Mouse (Mus musculus) heart, embryonic 16.5 days (tissue): ENCODE data around the gene Opa3. TPM values are rescaled to one million over a fixed set of nuclear protein-coding genes. Genes with fewer than 3 reads are reported as not detected.

ENCODE experiments used
- ATAC-seq: fragments of 200-750 bp; cut with Nextera tagmentation; replicated peaks from 2 replicates; pipeline ENCODE4 v1.8.0; 2017; ENCODE audit warnings: moderate number of reproducible peaks; ENCODE audit not compliant: insufficient read depth, low FRiP score; ENCODE audit errors: extremely low read depth
- H3K27ac ChIP-seq: fragments of 300-500 bp; sonication (generic); 2 replicates; pipeline ENCODE4 v1.5.1; 2014; ENCODE audit warnings: mild to moderate bottlenecking, low read length, control low read depth, moderate library complexity
- H3K27me3 ChIP-seq: fragments of 300-500 bp; sonication (generic); 2 replicates; pipeline ENCODE4 v1.6.1; 2014; ENCODE audit warnings: low read length, mixed read lengths; ENCODE audit not compliant: control insufficient read depth, insufficient read depth
- H3K36me3 ChIP-seq: fragments of 300-500 bp; sonication (generic); 2 replicates; pipeline ENCODE4 v1.6.1; 2014; ENCODE audit not compliant: control insufficient read depth, insufficient read depth
- H3K4me1 ChIP-seq: fragments of 300-500 bp; sonication (generic); 2 replicates; pipeline ENCODE4 v1.6.1; 2014; ENCODE audit warnings: low read length, mixed read lengths; ENCODE audit not compliant: control insufficient read depth, insufficient read depth
- H3K4me2 ChIP-seq: fragments of 300-500 bp; sonication (generic); 2 replicates; pipeline ENCODE4 v1.6.1; 2014; ENCODE audit warnings: low read depth, mild to moderate bottlenecking, control low read depth, low read length
- H3K4me3 ChIP-seq: fragments of 300-500 bp; sonication (generic); 2 replicates; pipeline ENCODE4 v1.5.1; 2014; ENCODE audit warnings: mild to moderate bottlenecking, control low read depth, low read length
- H3K9ac ChIP-seq: fragments of 300-500 bp; sonication (generic); 2 replicates; pipeline ENCODE4 v1.6.1; 2014; ENCODE audit warnings: low read length, control low read depth
- H3K9me3 ChIP-seq: fragments of 300-500 bp; sonication (generic); replicated peaks from 2 replicates; pipeline ENCODE4 v1.6.1; 2016; ENCODE audit warnings: low read length; ENCODE audit not compliant: control insufficient read depth
- WGBS: fragments of 180-500 bp; shearing (Covaris S2); extraction: QIAGEN DNeasy Blood & Tissue Kit; methylation state at CpG from one replicate; pipeline ENCODE4 v1.1.7; 2014; 5-methylcytosine and 5-hydroxymethylcytosine counted together
- microRNA counts: library from miRNA; unstranded; fragments of <30 nt; microRNA quantifications from one replicate; lab custom pipeline; 2016
- microRNA-seq: library from miRNA; unstranded; fragments of <30 nt; microRNA quantifications from one replicate; pipeline ENCODE4, GENCODE M21; 2017
- polyA plus RNA-seq: library from polyadenylated mRNA; unstranded; fragments of >200 nt; fragmentation: Nextera tagmentation; extraction: Ambion mirVana; gene quantifications from 2 replicates; pipeline ENCODE4 v1.2.1, GENCODE M21; 2015

The Opa3 gene
- polyA plus RNA-seq, 1 experiment from 2014 or later: 40.4 TPM

- Histone ChIP-seq H3K9me3 (no peaks in the 10 kb centered on the region), H3K4me3 (no peak overlapping the region), H3K27ac (no peak overlapping the region), H3K4me1 (peaks cover 31% of the 10 kb centered on the region), H3K9ac (no peak overlapping the region), H3K27me3 (peaks cover 50% of the 10 kb centered on the region), H3K4me2 (no peak overlapping the region), H3K36me3 (no peaks in the 10 kb centered on the region)
- WGBS: 85% methylated on average over 12 of the region's 12 CpGs
- no peak for ATAC-seq
Measured at GRCm38 (mm10) chr7:19303046-19303305, 74.8 kb downstream of the Opa3 start.

- no peak overlapping the region for H3K27ac ChIP-seq
- WGBS: under 1% methylated on average over 16 of the region's 16 CpGs
Measured at GRCm38 (mm10) chr7:19303770-19304169, 75.6 kb downstream of the Opa3 start.

GRCm38 (mm10) chr7:19304501-19305412 is 76.6 kb downstream of the Opa3 start:
- 3% methylated on average over 48 of the region's 48 CpGs for WGBS
- peak overlapping the region; percentile 55 for H3K4me3 ChIP-seq
- no peaks in the 10 kb centered on the region for H3K36me3 ChIP-seq
- H3K9me3 ChIP-seq: no peaks in the 10 kb centered on the region
- peaks cover 35% of the 10 kb centered on the region for H3K4me1 ChIP-seq
- peaks cover 50% of the 10 kb centered on the region for H3K27me3 ChIP-seq
- H3K4me2 ChIP-seq: peak overlapping the region; percentile 77
- ATAC-seq: no peak
- H3K9ac ChIP-seq: peak overlapping the region; percentile 65
- H3K27ac ChIP-seq: no peak overlapping the region

More at GRCm38 (mm10) chr7:19303770-19304169, 75.6 kb downstream of the Opa3 start:
- Histone ChIP-seq H3K9me3 (no peaks in the 10 kb centered on the region), H3K4me2 (peak overlapping the region; percentile 77), H3K27me3 (peaks cover 50% of the 10 kb centered on the region), H3K4me3 (peak overlapping the region; percentile 55), H3K36me3 (no peaks in the 10 kb centered on the region), H3K4me1 (peaks cover 31% of the 10 kb centered on the region), H3K9ac (peak overlapping the region; percentile 61; the same call in 1 of the 2 replicates)
- ATAC-seq: no peak

GRCm38 (mm10) chr7:19305413-19305735 is 77.2 kb downstream of the Opa3 start:
- Histone ChIP-seq H3K9me3 (no peaks in the 10 kb centered on the region), H3K4me2 (peak overlapping the region; percentile 77), H3K27me3 (peaks cover 50% of the 10 kb centered on the region), H3K4me1 (peaks cover 35% of the 10 kb centered on the region), H3K27ac (no peak overlapping the region), H3K4me3 (peak overlapping the region; percentile 55), H3K36me3 (no peaks in the 10 kb centered on the region), H3K9ac (peak overlapping the region; percentile 65; the same call in 1 of the 2 replicates)
- 8% methylated on average over 6 of the region's 6 CpGs for WGBS
- ATAC-seq: no peak

MicroRNAs encoded within 50 kb of the gene (microRNA counts, 519-probe panel; counts per million panel counts)
- 1,959 counts per million, percentile 20 among the panel's probes with 10 or more counts for microRNA mmu-miR-330 (lab: Ali Mortazavi, UCI)

Small RNAs within 50 kb of the gene (microRNA-seq; reads per million reads assigned to microRNA genes)
- 368 reads per million, percentile 70 among the genes with 10 or more reads in this experiment for gene Mir330

Other genes starting within 250 kb of the Opa3 start
- not detected in 2 replicates for gene Nanos2, start 240.9 kb upstream of the Opa3 start, polyA plus RNA-seq
- 1.8 and 1.9 TPM in 2 replicates for gene Mypop, start 237.1 kb upstream of the Opa3 start, polyA plus RNA-seq
- gene Irf2bp1, start 224.3 kb upstream of the Opa3 start, polyA plus RNA-seq: 12.5 and 12.7 TPM in 2 replicates
- gene Foxa3, start 204.8 kb upstream of the Opa3 start, polyA plus RNA-seq: 0.17 and 0.37 TPM in 2 replicates
- gene Sympk, start 204.0 kb upstream of the Opa3 start, polyA plus RNA-seq: 25.3 and 25.6 TPM in 2 replicates
- not detected in 2 replicates for gene Rsph6a, start 173.6 kb upstream of the Opa3 start, polyA plus RNA-seq
- gene Dmwd, start 152.1 kb upstream of the Opa3 start, polyA plus RNA-seq: 12.6 and 14.1 TPM in 2 replicates
- 70.7 and 85.5 TPM in 2 replicates for gene Dmpk, start 144.5 kb upstream of the Opa3 start, polyA plus RNA-seq
- 5.1 and 5.4 TPM in 2 replicates for gene Six5, start 133.7 kb upstream of the Opa3 start, polyA plus RNA-seq
- 0.38 and 0.64 TPM in 2 replicates for gene Gm4969, start 110.0 kb upstream of the Opa3 start, polyA plus RNA-seq
- gene Fbxo46, start 108.5 kb upstream of the Opa3 start, polyA plus RNA-seq: 9.8 and 9.9 TPM in 2 replicates
- 9.6 and 10.6 TPM in 2 replicates for gene Qpctl, start 79.0 kb upstream of the Opa3 start, polyA plus RNA-seq
- 84.3 and 93.8 TPM in 2 replicates for gene Snrpd2, start 78.6 kb upstream of the Opa3 start, polyA plus RNA-seq
- gene Gipr, start 62.2 kb upstream of the Opa3 start, polyA plus RNA-seq: 104 and 107 TPM in 2 replicates
- 23.5 and 26.2 TPM in 2 replicates for gene Eml2, start 51.9 kb upstream of the Opa3 start, polyA plus RNA-seq
- 2.4 and 2.7 TPM in 2 replicates for gene Gpr4, start 15.8 kb upstream of the Opa3 start, polyA plus RNA-seq
- gene Vasp, start 43.5 kb downstream of the Opa3 start, polyA plus RNA-seq: 84.0 and 86.1 TPM in 2 replicates
- 0.11 TPM in 1 of 2 replicates, not detected in the other for gene Ppm1n, start 51.7 kb downstream of the Opa3 start, polyA plus RNA-seq
- gene Rtn2, start 54.3 kb downstream of the Opa3 start, polyA plus RNA-seq: 27.4 and 28.5 TPM in 2 replicates
- 0.24 and 0.34 TPM in 2 replicates for gene Fosb, start 81.7 kb downstream of the Opa3 start, polyA plus RNA-seq
- 61.0 and 62.4 TPM in 2 replicates for gene Ercc1, start 116.4 kb downstream of the Opa3 start, polyA plus RNA-seq
- gene Cd3eap, start 131.1 kb downstream of the Opa3 start, polyA plus RNA-seq: 16.2 and 16.7 TPM in 2 replicates
- 13.6 and 14.2 TPM in 2 replicates for gene Ppp1r13l, start 131.4 kb downstream of the Opa3 start, polyA plus RNA-seq
- 11.1 and 12.8 TPM in 2 replicates for gene Ercc2, start 153.7 kb downstream of the Opa3 start, polyA plus RNA-seq
- 4.1 and 5.0 TPM in 2 replicates for gene Klc3, start 175.8 kb downstream of the Opa3 start, polyA plus RNA-seq
- gene Ckm, start 176.4 kb downstream of the Opa3 start, polyA plus RNA-seq: 2,882 and 3,117 TPM in 2 replicates
- 4.5 and 6.2 TPM in 2 replicates for gene Mark4, start 230.5 kb downstream of the Opa3 start, polyA plus RNA-seq
- 0.50 and 0.59 TPM in 2 replicates for gene Exoc3l2, start 235.0 kb downstream of the Opa3 start, polyA plus RNA-seq